Mouse (Mus musculus): ENCODE data around the gene Mfsd6l.

Mfsd6l gene

DNA sequence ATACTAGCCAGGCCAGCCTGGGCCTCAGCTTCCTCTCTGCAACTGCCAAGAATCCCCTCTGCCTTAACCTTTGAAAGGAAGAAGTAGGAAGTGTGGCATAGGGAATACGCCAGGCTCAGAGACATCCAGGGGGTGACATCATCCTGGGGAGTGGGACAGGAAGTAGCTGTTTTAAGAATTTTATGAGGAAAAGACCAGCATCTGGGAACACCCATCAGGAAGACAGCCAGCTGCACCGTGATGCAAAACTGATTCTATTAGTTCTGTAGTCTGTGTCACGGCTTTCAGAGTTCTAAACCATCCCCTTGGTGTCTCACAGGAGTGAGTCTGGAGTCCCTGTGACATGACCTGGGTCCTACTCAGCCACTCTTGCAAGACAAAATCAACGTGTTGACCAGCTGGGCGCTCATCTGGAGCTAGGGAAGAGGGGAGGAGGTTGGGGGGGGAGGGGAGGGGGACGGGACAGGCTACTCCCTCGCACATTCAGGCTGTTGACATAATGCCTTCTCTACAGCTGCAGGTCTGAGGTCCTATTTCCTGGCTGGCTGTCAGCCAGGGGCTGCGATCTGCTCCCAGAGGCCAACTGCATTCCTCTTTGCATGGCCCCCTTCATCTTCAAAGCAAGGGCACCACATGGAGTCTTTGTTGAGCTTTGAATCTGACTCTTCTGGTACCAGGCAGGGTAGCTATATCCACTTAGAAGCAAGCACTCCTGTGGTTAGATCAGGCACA lies 46.4 kb downstream of the Mfsd6l start:
- DNase-seq (ENCODE audit: low spot score in 2 of 2), result no peak

- no peak for DNase-seq (ENCODE audit: low spot score in 2 of 2)
Measured at GRCm38 (mm10) chr11:68607046-68607445, 51.1 kb downstream of the Mfsd6l start.

Measured in right cerebral cortex, postnatal 36 days (tissue).